Mouse (Mus musculus) embryonic facial prominence, embryonic 14.5 days (tissue): ENCODE results near the gene Rimbp3. TPM values are rescaled to one million over a fixed set of nuclear protein-coding genes. Genes with fewer than 3 reads are reported as not detected.
"Not testable (repeated sequence)": the region's sequence is repeated elsewhere in the genome, so short reads cannot be mapped to it uniquely, and the experiment has no call there.

Experiments used
- ATAC-seq: fragments of 200-750 bp; cut with Nextera tagmentation; 2 replicates; pipeline ENCODE4 v1.8.0; 2017; ENCODE audit warnings: low read depth, moderate number of reproducible peaks, moderate TSS enrichment
- DNase-seq: peaks from one replicate; pipeline ENCODE4 v3.0.0-alpha.2; 2015; ENCODE audit warnings: low spot score
- H3K27ac ChIP-seq: fragments of 300-500 bp; sonication (generic); replicated peaks from 2 replicates; pipeline ENCODE4 v1.5.1; 2014; ENCODE audit warnings: low read depth, mild to moderate bottlenecking, low read length, moderate library complexity
- H3K27me3 ChIP-seq: fragments of 300-500 bp; sonication (generic); replicated peaks from 2 replicates; pipeline ENCODE4 v1.6.1; 2014; ENCODE audit warnings: low read length; ENCODE audit not compliant: control insufficient read depth, insufficient read depth
- H3K36me3 ChIP-seq: fragments of 300-500 bp; sonication (generic); 2 replicates; pipeline ENCODE4 v1.6.1; 2014; ENCODE audit warnings: low read length, mixed read lengths; ENCODE audit not compliant: control insufficient read depth, insufficient read depth
- H3K4me1 ChIP-seq: fragments of 300-500 bp; sonication (generic); 2 replicates; pipeline ENCODE4 v1.6.1; 2014; ENCODE audit warnings: antibody characterized with exemption, low read length; ENCODE audit not compliant: control insufficient read depth, insufficient read depth
- H3K4me2 ChIP-seq: fragments of 300-500 bp; sonication (generic); 2 replicates; pipeline ENCODE4 v1.6.1; 2014; ENCODE audit warnings: low read depth, mild to moderate bottlenecking, low read length, moderate library complexity, mixed read lengths
- H3K4me3 ChIP-seq: fragments of 300-500 bp; sonication (generic); 2 replicates; pipeline ENCODE4 v1.5.1; 2014; ENCODE audit warnings: low read depth, mild to moderate bottlenecking, low read length
- H3K9ac ChIP-seq: fragments of 300-500 bp; sonication (generic); 2 replicates; pipeline ENCODE4 v1.6.1; 2014; ENCODE audit warnings: low read depth, mild to moderate bottlenecking, low read length, moderate library complexity, mixed read lengths
- H3K9me3 ChIP-seq: fragments of 300-500 bp; sonication (generic); 2 replicates; pipeline ENCODE4 v1.6.1; 2016; ENCODE audit warnings: low read length; ENCODE audit not compliant: control insufficient read depth
- WGBS: fragments of 180-500 bp; shearing (Covaris S2); extraction: QIAGEN DNeasy Blood & Tissue Kit; methylation state at CpG from one replicate; pipeline ENCODE4 v1.1.7; 2014; 5-methylcytosine and 5-hydroxymethylcytosine counted together
- polyA plus RNA-seq: library from polyadenylated mRNA; unstranded; fragments of >200 nt; fragmentation: Nextera tagmentation; extraction: Ambion mirVana; gene quantifications from 2 replicates; pipeline ENCODE4 v1.2.1, GENCODE M21; 2014

Gene Rimbp3
- 0.17 and 0.34 TPM in 2 replicates for polyA plus RNA-seq

GRCm38 (mm10) chr16:17208389-17209361 lies at the start of gene Rimbp3:
TSS of gene Rimbp3 (plus strand) at chr16:17208603.
- no peaks in the 10 kb centered on the region for H3K36me3 ChIP-seq
- H3K4me1 ChIP-seq, result peaks cover 8% of the 10 kb centered on the region; the same call in 1 of the 2 replicates
- H3K4me2 ChIP-seq, result peak within 1 kb of the TSS; percentile 96
- peak within 1 kb of the TSS; percentile 51 for H3K4me3 ChIP-seq
- H3K9ac ChIP-seq, result peak within 1 kb of the TSS; percentile 65
- H3K27ac ChIP-seq, result no peak within 1 kb of the TSS
- no peaks in the 10 kb centered on the region for H3K9me3 ChIP-seq
- under 1% methylated on average over 35 of the region's 85 CpGs for whole genome bisulfite sequencing
- peaks cover 32% of the 10 kb centered on the region for H3K27me3 ChIP-seq
- ATAC-seq, result peak; percentile 84
- DNase-seq, result peak; percentile 92

DNA sequence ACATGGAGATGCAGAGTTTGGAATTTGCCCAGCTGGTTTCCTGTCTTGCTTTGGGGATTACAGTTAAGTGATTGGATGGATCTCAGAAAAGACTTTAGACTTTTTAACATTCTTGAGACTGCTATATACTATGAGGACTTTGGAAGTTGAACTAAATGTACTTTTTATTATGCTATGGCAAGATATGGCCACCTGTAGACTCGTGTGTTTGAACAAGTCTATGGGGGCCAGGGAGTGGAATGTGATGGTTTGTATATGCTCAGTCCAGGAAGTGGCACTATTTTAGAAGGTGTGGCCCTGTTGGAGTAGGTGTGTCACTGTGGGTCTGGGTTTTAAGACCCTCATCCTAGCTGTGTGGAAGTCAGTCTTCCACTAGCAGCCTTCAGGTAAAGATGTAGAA lies 42.9 kb upstream of the Rimbp3 start:
- not testable (repeated sequence) for H3K27me3 ChIP-seq, H3K9me3 ChIP-seq, H3K27ac ChIP-seq, H3K9ac ChIP-seq, ATAC-seq, H3K4me3 ChIP-seq, H3K4me2 ChIP-seq, DNase-seq, H3K4me1 ChIP-seq
- H3K36me3 ChIP-seq, result peaks cover 51% of the 10 kb centered on the region
- WGBS, result 100% methylated on average over 1 of the region's 1 CpGs

DNA sequence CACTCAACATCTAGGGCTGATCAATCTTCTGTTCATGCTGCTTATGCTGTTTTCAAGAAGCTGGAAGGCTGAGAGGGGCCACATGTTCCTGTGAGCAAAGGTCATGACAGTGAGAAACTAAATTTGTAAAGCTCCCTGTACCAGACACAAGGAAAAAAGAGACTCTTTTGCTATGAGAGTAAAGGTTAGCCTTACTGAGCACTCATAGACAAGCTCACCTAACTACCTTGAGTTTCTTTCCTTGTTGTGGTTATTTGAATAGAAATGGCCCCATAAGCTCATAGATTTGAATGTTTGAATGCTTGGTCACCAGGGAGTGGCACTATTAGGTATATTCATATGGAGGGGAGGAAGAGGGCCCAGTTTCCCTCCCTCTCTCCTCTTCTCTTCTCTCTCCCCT lies 41.2 kb upstream of the Rimbp3 start:
- Histone ChIP-seq H3K9me3 (no peaks in the 10 kb centered on the region), H3K4me3 (no peak overlapping the region), H3K27me3 (no peaks in the 10 kb centered on the region), H3K36me3 (peaks cover 59% of the 10 kb centered on the region), H3K4me2 (no peak overlapping the region), H3K9ac (no peak overlapping the region), H3K27ac (no peak overlapping the region), H3K4me1 (no peaks in the 10 kb centered on the region)
- DNase-seq (no peak), ATAC-seq (no peak)

DNA sequence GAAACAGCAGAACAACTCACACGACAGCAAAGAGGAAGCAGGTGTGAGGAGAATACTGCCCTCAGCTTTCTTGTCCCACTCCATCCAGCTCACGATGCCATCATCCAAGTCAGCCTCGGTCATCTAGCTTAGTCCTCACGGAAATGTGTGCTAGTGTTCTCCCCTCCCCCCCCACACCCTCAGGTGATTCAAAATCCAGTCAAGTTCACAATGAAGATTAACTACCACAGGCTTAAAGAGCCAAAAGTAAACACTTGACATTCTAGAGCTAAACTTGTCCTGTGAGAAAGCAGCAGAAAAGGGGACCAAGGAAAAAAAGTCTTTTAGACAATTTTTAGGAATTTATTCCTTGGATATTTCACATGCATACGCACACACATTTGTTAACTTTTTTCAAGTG lies 40.4 kb upstream of the Rimbp3 start:
- H3K4me3 ChIP-seq, result no peak overlapping the region
- no peak overlapping the region for H3K4me2 ChIP-seq
- no peaks in the 10 kb centered on the region for H3K9me3 ChIP-seq
- H3K27ac ChIP-seq, result no peak overlapping the region
- no peaks in the 10 kb centered on the region for H3K4me1 ChIP-seq
- ATAC-seq, result no peak
- H3K9ac ChIP-seq, result no peak overlapping the region
- 75% methylated on average over 5 of the region's 5 CpGs for WGBS
- H3K36me3 ChIP-seq, result peaks cover 64% of the 10 kb centered on the region
- H3K27me3 ChIP-seq, result no peaks in the 10 kb centered on the region
- no peak for DNase-seq

DNA sequence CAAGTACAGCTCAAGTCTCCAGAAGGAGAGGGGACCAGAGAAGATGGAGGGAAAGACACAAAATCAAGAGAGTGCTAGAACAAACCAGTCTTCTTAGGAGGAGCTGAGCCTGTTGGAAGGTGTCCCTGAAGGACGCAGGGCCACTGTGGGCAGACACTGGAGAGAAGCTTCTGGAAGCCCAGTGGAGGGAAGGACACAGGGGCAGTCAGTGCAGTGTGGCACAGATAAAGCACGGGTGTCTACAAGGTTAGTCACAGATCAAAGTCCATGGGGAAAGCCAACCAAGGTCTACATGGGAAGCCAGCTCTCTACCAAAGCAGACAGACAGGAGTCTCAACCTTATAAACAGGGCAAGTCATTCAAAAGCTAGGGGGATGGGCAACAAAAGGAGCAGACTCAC lies 32.6 kb upstream of the Rimbp3 start:
- H3K4me3 ChIP-seq, result no peak overlapping the region
- H3K9me3 ChIP-seq, result no peaks in the 10 kb centered on the region
- WGBS, result 89% methylated on average over 2 of the region's 2 CpGs
- peaks cover 59% of the 10 kb centered on the region for H3K36me3 ChIP-seq
- no peak overlapping the region for H3K4me2 ChIP-seq
- no peak for DNase-seq
- no peak for ATAC-seq
- H3K9ac ChIP-seq, result no peak overlapping the region
- no peaks in the 10 kb centered on the region for H3K27me3 ChIP-seq
- no peak overlapping the region for H3K27ac ChIP-seq
- H3K4me1 ChIP-seq, result no peaks in the 10 kb centered on the region

DNA sequence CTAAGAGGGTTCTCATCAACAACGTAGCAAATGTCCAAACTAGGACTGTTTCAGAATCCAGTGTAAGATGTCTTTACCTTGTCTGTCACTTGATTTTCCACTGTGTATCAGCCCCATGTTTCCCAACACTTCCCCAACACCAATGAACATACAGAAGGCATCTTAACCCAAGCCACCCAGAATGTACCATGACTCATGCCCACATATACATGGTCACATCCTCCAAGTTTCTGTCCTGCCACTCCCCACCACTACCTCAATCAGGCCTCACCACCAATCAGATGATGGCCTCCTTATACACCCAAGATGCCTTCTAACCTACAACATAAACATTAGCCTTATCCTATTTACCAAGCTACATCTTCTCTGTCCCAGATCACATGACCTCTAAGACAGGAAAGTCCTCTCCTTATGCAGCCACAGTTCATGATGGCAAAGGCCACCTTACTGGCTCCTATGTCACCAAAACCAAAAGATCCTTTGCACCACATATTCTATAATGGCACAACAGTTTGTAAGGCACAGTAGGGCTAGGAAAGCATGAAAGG lies 30.7 kb upstream of the Rimbp3 start:
- DNase-seq, result no peak
- Histone ChIP-seq H3K27me3 (no peaks in the 10 kb centered on the region), H3K9ac (no peak overlapping the region), H3K27ac (no peak overlapping the region), H3K9me3 (no peaks in the 10 kb centered on the region), H3K36me3 (peaks cover 40% of the 10 kb centered on the region), H3K4me3 (no peak overlapping the region), H3K4me1 (no peaks in the 10 kb centered on the region), H3K4me2 (no peak overlapping the region)
- no peak for ATAC-seq
- 100% methylated on average over 1 of the region's 1 CpGs for WGBS

GRCm38 (mm10) chr16:17179706-17180105 lies 28.7 kb upstream of the Rimbp3 start:
- Histone ChIP-seq H3K4me1 (no peaks in the 10 kb centered on the region), H3K4me3 (no peak overlapping the region), H3K36me3 (peaks cover 29% of the 10 kb centered on the region), H3K9ac (no peak overlapping the region), H3K9me3 (no peaks in the 10 kb centered on the region), H3K27me3 (no peaks in the 10 kb centered on the region), H3K27ac (no peak overlapping the region), H3K4me2 (no peak overlapping the region)
- DNase-seq, result no peak
- ATAC-seq, result no peak
- WGBS, result 93% methylated on average over 3 of the region's 3 CpGs

GRCm38 (mm10) chr16:17181382-17181781 lies 27.0 kb upstream of the Rimbp3 start:
- H3K27ac ChIP-seq, result no peak overlapping the region
- H3K36me3 ChIP-seq, result peaks cover 20% of the 10 kb centered on the region
- H3K27me3 ChIP-seq, result no peaks in the 10 kb centered on the region
- H3K9ac ChIP-seq, result no peak overlapping the region
- no peaks in the 10 kb centered on the region for H3K4me1 ChIP-seq
- ATAC-seq, result no peak
- H3K4me2 ChIP-seq, result no peak overlapping the region
- 0 out of 2 replicates have a peak, but pooled peaks cover 5% of the 10 kb centered on the region for H3K9me3 ChIP-seq
- DNase-seq, result no peak
- WGBS, result 82% methylated on average over 4 of the region's 4 CpGs
- H3K4me3 ChIP-seq, result no peak overlapping the region
